Mouse (Mus musculus): ENCODE results near the gene Zfp462. TPM values are rescaled to one million over a fixed set of nuclear protein-coding genes. Genes with fewer than 3 reads are reported as not detected.

Gene Zfp462
- polyA plus RNA-seq, 1 experiment from 2014 or later: 3.6 TPM

GRCm38 (mm10) chr4:55100851-55101250, 156.0 kb downstream of the Zfp462 start:
- H3K36me3 ChIP-seq: no peaks in the 10 kb centered on the region
- H3K27ac ChIP-seq: no peak overlapping the region
- H3K4me3 ChIP-seq: no peak overlapping the region
- WGBS: 50% methylated on average over 2 of the region's 2 CpGs
- no peak for ATAC-seq (ENCODE audit: borderline replicate concordance, extremely low read depth, low FRiP score, low TSS enrichment)
- H3K4me2 ChIP-seq: no peak overlapping the region
- no peaks in the 10 kb centered on the region for H3K9me3 ChIP-seq
- no peaks in the 10 kb centered on the region for H3K4me1 ChIP-seq
- no peak overlapping the region for H3K9ac ChIP-seq
- H3K27me3 ChIP-seq: no peaks in the 10 kb centered on the region

GRCm38 (mm10) chr4:55101601-55102000, 156.8 kb downstream of the Zfp462 start:
- Histone ChIP-seq H3K4me1 (no peaks in the 10 kb centered on the region), H3K9ac (no peak overlapping the region), H3K36me3 (no peaks in the 10 kb centered on the region), H3K27ac (no peak overlapping the region), H3K4me2 (no peak overlapping the region), H3K27me3 (no peaks in the 10 kb centered on the region), H3K9me3 (no peaks in the 10 kb centered on the region), H3K4me3 (no peak overlapping the region)
- 56% methylated on average over 9 of the region's 9 CpGs for WGBS
- ATAC-seq (ENCODE audit: borderline replicate concordance, extremely low read depth, low FRiP score, low TSS enrichment): no peak

GRCm38 (mm10) chr4:55102382-55102781, 157.5 kb downstream of the Zfp462 start:
- Histone ChIP-seq H3K9me3 (no peaks in the 10 kb centered on the region), H3K9ac (no peak overlapping the region), H3K27me3 (no peaks in the 10 kb centered on the region), H3K4me1 (no peaks in the 10 kb centered on the region), H3K4me2 (no peak overlapping the region), H3K4me3 (no peak overlapping the region), H3K27ac (no peak overlapping the region), H3K36me3 (no peaks in the 10 kb centered on the region)
- no peak for ATAC-seq (ENCODE audit: borderline replicate concordance, extremely low read depth, low FRiP score, low TSS enrichment)
- WGBS: 77% methylated on average over 3 of the region's 3 CpGs

- Histone ChIP-seq H3K36me3 (no peaks in the 10 kb centered on the region), H3K27ac (no peak overlapping the region), H3K4me1 (no peaks in the 10 kb centered on the region), H3K4me2 (no peak overlapping the region), H3K4me3 (no peak overlapping the region), H3K27me3 (no peaks in the 10 kb centered on the region), H3K9me3 (no peaks in the 10 kb centered on the region), H3K9ac (no peak overlapping the region)
- ATAC-seq (ENCODE audit: borderline replicate concordance, extremely low read depth, low FRiP score, low TSS enrichment): no peak
- WGBS: 77% methylated on average over 3 of the region's 3 CpGs
Measured at GRCm38 (mm10) chr4:55103575-55103974, 158.7 kb downstream of the Zfp462 start.

GRCm38 (mm10) chr4:55117839-55118487, 173.1 kb downstream of the Zfp462 start:
- Histone ChIP-seq H3K9ac (no peak overlapping the region), H3K4me1 (no peaks in the 10 kb centered on the region), H3K27me3 (no peaks in the 10 kb centered on the region), H3K4me3 (no peak overlapping the region), H3K4me2 (no peak overlapping the region), H3K36me3 (no peaks in the 10 kb centered on the region), H3K9me3 (no peaks in the 10 kb centered on the region), H3K27ac (no peak overlapping the region)
- 53% methylated on average over 10 of the region's 10 CpGs for WGBS
- no peak for ATAC-seq (ENCODE audit: borderline replicate concordance, extremely low read depth, low FRiP score, low TSS enrichment)

- Histone ChIP-seq H3K36me3 (no peaks in the 10 kb centered on the region), H3K9ac (no peak overlapping the region), H3K4me1 (peaks cover 5% of the 10 kb centered on the region; the same call in 1 of the 2 replicates), H3K4me3 (no peak overlapping the region), H3K9me3 (no peaks in the 10 kb centered on the region), H3K4me2 (no peak overlapping the region), H3K27me3 (no peaks in the 10 kb centered on the region), H3K27ac (no peak overlapping the region)
- 66% methylated on average over 2 of the region's 2 CpGs for WGBS
- ATAC-seq (ENCODE audit: borderline replicate concordance, extremely low read depth, low FRiP score, low TSS enrichment): no peak
Measured at GRCm38 (mm10) chr4:55121126-55121525, 176.3 kb downstream of the Zfp462 start.

GRCm38 (mm10) chr4:55121952-55122351, 177.1 kb downstream of the Zfp462 start:
- ATAC-seq (ENCODE audit: borderline replicate concordance, extremely low read depth, low FRiP score, low TSS enrichment): no peak
- H3K4me2 ChIP-seq: no peak overlapping the region
- H3K9me3 ChIP-seq: no peaks in the 10 kb centered on the region
- H3K36me3 ChIP-seq: no peaks in the 10 kb centered on the region
- H3K9ac ChIP-seq: no peak overlapping the region
- no peak overlapping the region for H3K27ac ChIP-seq
- H3K4me1 ChIP-seq: peaks cover 5% of the 10 kb centered on the region; the same call in 1 of the 2 replicates
- H3K27me3 ChIP-seq: no peaks in the 10 kb centered on the region
- no peak overlapping the region for H3K4me3 ChIP-seq
- 54% methylated on average over 6 of the region's 6 CpGs for WGBS

- no peaks in the 10 kb centered on the region for H3K36me3 ChIP-seq
- WGBS: 81% methylated on average over 3 of the region's 3 CpGs
- H3K4me3 ChIP-seq: no peak overlapping the region
- H3K27ac ChIP-seq: no peak overlapping the region
- no peak for ATAC-seq (ENCODE audit: borderline replicate concordance, extremely low read depth, low FRiP score, low TSS enrichment)
- peaks cover 5% of the 10 kb centered on the region; the same call in 1 of the 2 replicates for H3K4me1 ChIP-seq
- H3K27me3 ChIP-seq: no peaks in the 10 kb centered on the region
- no peaks in the 10 kb centered on the region for H3K9me3 ChIP-seq
- no peak overlapping the region for H3K4me2 ChIP-seq
- no peak overlapping the region for H3K9ac ChIP-seq
Measured at GRCm38 (mm10) chr4:55124126-55124525, 179.3 kb downstream of the Zfp462 start.

- H3K4me1 ChIP-seq: peaks cover 5% of the 10 kb centered on the region; the same call in 1 of the 2 replicates
- no peaks in the 10 kb centered on the region for H3K36me3 ChIP-seq
- peak overlapping the region; percentile 50 for H3K4me2 ChIP-seq
- WGBS: 26% methylated on average over 11 of the region's 11 CpGs
- peak; percentile 73; the same call in 1 of the 2 replicates for ATAC-seq (ENCODE audit: borderline replicate concordance, extremely low read depth, low FRiP score, low TSS enrichment)
- peak overlapping the region; percentile 18; the same call in 1 of the 2 replicates for H3K4me3 ChIP-seq
- no peaks in the 10 kb centered on the region for H3K9me3 ChIP-seq
- H3K27me3 ChIP-seq: no peaks in the 10 kb centered on the region
- H3K27ac ChIP-seq: peak overlapping the region; percentile 36; the same call in 1 of the 2 replicates
- H3K9ac ChIP-seq: no peak overlapping the region
Measured at GRCm38 (mm10) chr4:55125048-55125737, 180.3 kb downstream of the Zfp462 start.

- Histone ChIP-seq H3K4me2 (peak overlapping the region; percentile 50), H3K36me3 (no peaks in the 10 kb centered on the region), H3K9ac (no peak overlapping the region), H3K9me3 (no peaks in the 10 kb centered on the region), H3K27me3 (no peaks in the 10 kb centered on the region), H3K27ac (no peak overlapping the region), H3K4me3 (peak overlapping the region; percentile 18; the same call in 1 of the 2 replicates), H3K4me1 (peaks cover 5% of the 10 kb centered on the region; the same call in 1 of the 2 replicates)
- WGBS: 22% methylated on average over 4 of the region's 4 CpGs
- ATAC-seq (ENCODE audit: borderline replicate concordance, extremely low read depth, low FRiP score, low TSS enrichment): peak; percentile 40; the same call in 1 of the 2 replicates
Measured at GRCm38 (mm10) chr4:55125738-55126054, 180.8 kb downstream of the Zfp462 start.

- Histone ChIP-seq H3K27me3 (no peaks in the 10 kb centered on the region), H3K4me2 (no peak overlapping the region), H3K9me3 (no peaks in the 10 kb centered on the region), H3K36me3 (no peaks in the 10 kb centered on the region), H3K9ac (no peak overlapping the region), H3K4me1 (peaks cover 5% of the 10 kb centered on the region; the same call in 1 of the 2 replicates), H3K4me3 (no peak overlapping the region), H3K27ac (no peak overlapping the region)
- WGBS: 79% methylated on average over 9 of the region's 9 CpGs
- no peak for ATAC-seq (ENCODE audit: borderline replicate concordance, extremely low read depth, low FRiP score, low TSS enrichment)
Measured at GRCm38 (mm10) chr4:55127228-55127901, 182.5 kb downstream of the Zfp462 start.

Data from lung, embryonic 15.5 days (tissue).